Mouse (Mus musculus) heart, postnatal 36 days (tissue): ENCODE data around the gene Acsm1. TPM values are rescaled to one million over a fixed set of nuclear protein-coding genes. Genes with fewer than 3 reads are reported as not detected.
"Not testable (repeated sequence)": the region's sequence is repeated elsewhere in the genome, so short reads cannot be mapped to it uniquely, and the experiment has no call there.

Source experiments
- DNase-seq, 2 experiments: peaks; one replicate each; pipeline ENCODE4 v3.0.0; 2021 to 2022
- intact Hi-C: fragments of 180-260 bp; cut with DNase I; formaldehyde crosslinking; loops from one replicate; pipeline ENCODE4 v1.15.1; 2025
- total RNA-seq, 2 experiments: library from RNA; stranded (reverse); gene quantifications; 2 replicates each; pipeline ENCODE4 v1.2.3; 2021

Acsm1 gene
- not detected for total RNA-seq

GRCm38 (mm10) chr7:119606664-119607076, at the start of gene Acsm1:
Gene Acsm1, plus strand, starts transcription at chr7:119607026.
- DNase-seq, result no peak
- intact Hi-C loops, result no loop called here

GRCm38 (mm10) chr7:119559789-119560451, 46.9 kb upstream of the Acsm1 start:
- intact Hi-C loops, result no loop called here
- no peak for DNase-seq

- DNase-seq, result no peak
- intact Hi-C loops, result no loop called here
Observed at GRCm38 (mm10) chr7:119560452-119560835, 46.4 kb upstream of the Acsm1 start.

GRCm38 (mm10) chr7:119561441-119561840, 45.4 kb upstream of the Acsm1 start:
- intact Hi-C loops, result no loop called here
- no peak for DNase-seq

GRCm38 (mm10) chr7:119562476-119562875, 44.4 kb upstream of the Acsm1 start:
- DNase-seq, intact Hi-C loops: not testable (repeated sequence)

- no peak for DNase-seq
- intact Hi-C loops, result no loop called here
Observed at GRCm38 (mm10) chr7:119594530-119595107, 12.2 kb upstream of the Acsm1 start.

- intact Hi-C loops, result no loop called here
- no peak for DNase-seq
Observed at GRCm38 (mm10) chr7:119595306-119595705, 11.5 kb upstream of the Acsm1 start.

- DNase-seq, result no peak
- intact Hi-C loops, result no loop called here
Observed at GRCm38 (mm10) chr7:119596536-119596935, 10.3 kb upstream of the Acsm1 start.

GRCm38 (mm10) chr7:119601195-119601953, 5.5 kb upstream of the Acsm1 start:
- intact Hi-C loops, result no loop called here

GRCm38 (mm10) chr7:119601954-119602317, 4.9 kb upstream of the Acsm1 start:
- intact Hi-C loops, result no loop called here
- no peak for DNase-seq

More at GRCm38 (mm10) chr7:119601195-119601953, 5.5 kb upstream of the Acsm1 start:
- DNase-seq, result no peak

- intact Hi-C loops, result no loop called here
- no peak for DNase-seq
Observed at GRCm38 (mm10) chr7:119604903-119605483, 1.8 kb upstream of the Acsm1 start.

- DNase-seq, result no peak
- intact Hi-C loops, result no loop called here
Observed at GRCm38 (mm10) chr7:119605926-119606663, 731 bp upstream of the Acsm1 start.

- intact Hi-C loops, result no loop called here
- no peak for DNase-seq
Observed at GRCm38 (mm10) chr7:119607796-119608515, 1.1 kb downstream of the Acsm1 start.

GRCm38 (mm10) chr7:119616531-119616930, 9.7 kb downstream of the Acsm1 start:
- DNase-seq, result no peak
- intact Hi-C loops, result no loop called here

- intact Hi-C loops, result no loop called here
- DNase-seq, result no peak
Observed at GRCm38 (mm10) chr7:119617593-119617992, 10.8 kb downstream of the Acsm1 start.

GRCm38 (mm10) chr7:119618209-119618935, 11.5 kb downstream of the Acsm1 start:
- intact Hi-C loops, result no loop called here
- DNase-seq, result no peak

- no peak for DNase-seq
- intact Hi-C loops, result no loop called here
Observed at GRCm38 (mm10) chr7:119620157-119620556, 13.3 kb downstream of the Acsm1 start.

GRCm38 (mm10) chr7:119638773-119639172, 31.9 kb downstream of the Acsm1 start:
- intact Hi-C loops, result no loop called here

GRCm38 (mm10) chr7:119642307-119642706, 35.5 kb downstream of the Acsm1 start:
- intact Hi-C loops, result no loop called here
- DNase-seq, result no peak

More at GRCm38 (mm10) chr7:119638773-119639172, 31.9 kb downstream of the Acsm1 start:
- DNase-seq, result no peak
